Mouse (Mus musculus) megakaryocyte, embryonic 14.5 days (primary cell): ENCODE results near the gene Inhbc. TPM values are rescaled to one million over a fixed set of nuclear protein-coding genes. Genes with fewer than 3 reads are reported as not detected.

Source experiments
- H3K27me3 ChIP-seq: replicated peaks from 2 replicates; pipeline ENCODE3; 2012; ENCODE audit warnings: inconsistent platforms
- H3K36me3 ChIP-seq: replicated peaks from 2 replicates; pipeline ENCODE3; 2012; ENCODE audit warnings: low read length, inconsistent platforms, mixed read lengths
- H3K4me1 ChIP-seq: 2 replicates; pipeline ENCODE4 v1.6.1; 2012; ENCODE audit warnings: inconsistent platforms
- H3K4me3 ChIP-seq: replicated peaks from 2 replicates; pipeline ENCODE3; 2012; ENCODE audit warnings: moderate library complexity, mild to moderate bottlenecking, inconsistent platforms
- H3K9me3 ChIP-seq: 2 replicates; pipeline ENCODE4 v1.6.1; 2012; ENCODE audit warnings: inconsistent platforms
- FLI1 ChIP-seq: IDR thresholded peaks from 2 replicates; pipeline ENCODE4 v1.6.1; 2012; ENCODE audit warnings: low read length, inconsistent platforms, mixed read lengths
- GATA1 ChIP-seq: IDR thresholded peaks from 3 replicates; pipeline ENCODE4 v1.6.1; 2012; ENCODE audit warnings: mixed read lengths, low read length, inconsistent platforms, borderline replicate concordance
- polyA plus RNA-seq: library from polyadenylated mRNA; stranded (reverse); fragments of >175 nt; gene quantifications from 2 replicates; pipeline ENCODE4 v1.2.3, GENCODE M21; 2012; ENCODE audit warnings: low replicate concordance; ENCODE audit not compliant: insufficient read depth

The Inhbc gene
- polyA plus RNA-seq, 1 experiment, result not detected

GRCm38 (mm10) chr10:127353909-127354895 is 16.0 kb downstream of the Inhbc start, which contains the start of gene Inhbe:
Gene Inhbe, minus strand, starts transcription at chr10:127354411.
- Histone ChIP-seq H3K27me3 (peaks cover 67% of the 10 kb centered on the region), H3K36me3 (no peaks in the 10 kb centered on the region), H3K9me3 (no peaks in the 10 kb centered on the region), H3K4me3 (peak within 1 kb of the TSS; percentile 82), H3K4me1 (peaks cover 32% of the 10 kb centered on the region)
- TF ChIP-seq GATA1, result no peak
- TF ChIP-seq FLI1, result no peak

GRCm38 (mm10) chr10:127352766-127353165 is 17.5 kb downstream of the Inhbc start:
- TF ChIP-seq FLI1, result no peak
- no peak for TF ChIP-seq GATA1
- H3K4me3 ChIP-seq, result peak overlapping the region; percentile 43
- H3K9me3 ChIP-seq, result no peaks in the 10 kb centered on the region; the same call in 1 of the 2 replicates
- peaks cover 64% of the 10 kb centered on the region for H3K27me3 ChIP-seq
- H3K4me1 ChIP-seq, result peaks cover 27% of the 10 kb centered on the region
- no peaks in the 10 kb centered on the region for H3K36me3 ChIP-seq

- Histone ChIP-seq H3K4me1 (peaks cover 26% of the 10 kb centered on the region), H3K27me3 (peaks cover 58% of the 10 kb centered on the region), H3K4me3 (no peak overlapping the region), H3K9me3 (no peaks in the 10 kb centered on the region; the same call in 1 of the 2 replicates), H3K36me3 (no peaks in the 10 kb centered on the region)
- TF ChIP-seq FLI1 (no peak), GATA1 (no peak)
These were observed 18.0 kb downstream of the Inhbc start for GRCm38 (mm10) chr10:127352187-127352586.

- Histone ChIP-seq H3K9me3 (no peaks in the 10 kb centered on the region; the same call in 1 of the 2 replicates), H3K4me3 (no peak overlapping the region), H3K27me3 (peaks cover 54% of the 10 kb centered on the region), H3K36me3 (no peaks in the 10 kb centered on the region), H3K4me1 (peaks cover 26% of the 10 kb centered on the region)
- no peak for TF ChIP-seq GATA1
- no peak for TF ChIP-seq FLI1
These were observed 18.5 kb downstream of the Inhbc start for GRCm38 (mm10) chr10:127351719-127352118.

GRCm38 (mm10) chr10:127351285-127351595 is 19.0 kb downstream of the Inhbc start:
- Histone ChIP-seq H3K9me3 (peaks cover 2% of the 10 kb centered on the region), H3K36me3 (no peaks in the 10 kb centered on the region), H3K4me1 (peaks cover 26% of the 10 kb centered on the region), H3K27me3 (peaks cover 50% of the 10 kb centered on the region), H3K4me3 (no peak overlapping the region)
- TF ChIP-seq GATA1 (no peak), FLI1 (no peak)

- H3K27me3 ChIP-seq, result peaks cover 47% of the 10 kb centered on the region
- no peak for TF ChIP-seq FLI1
- no peak for TF ChIP-seq GATA1
- peak overlapping the region; percentile 87 for H3K4me3 ChIP-seq
- H3K9me3 ChIP-seq, result peaks cover 7% of the 10 kb centered on the region
- H3K36me3 ChIP-seq, result no peaks in the 10 kb centered on the region
- H3K4me1 ChIP-seq, result peaks cover 26% of the 10 kb centered on the region
These were observed 19.5 kb downstream of the Inhbc start for GRCm38 (mm10) chr10:127350594-127351284.

- no peak overlapping the region for H3K4me3 ChIP-seq
- peaks cover 16% of the 10 kb centered on the region for H3K9me3 ChIP-seq
- no peaks in the 10 kb centered on the region for H3K36me3 ChIP-seq
- peaks cover 26% of the 10 kb centered on the region for H3K4me1 ChIP-seq
- peaks cover 46% of the 10 kb centered on the region for H3K27me3 ChIP-seq
- TF ChIP-seq FLI1 (no peak), GATA1 (no peak)
These were observed 20.4 kb downstream of the Inhbc start for GRCm38 (mm10) chr10:127349810-127350209.

- peaks cover 18% of the 10 kb centered on the region for H3K4me1 ChIP-seq
- H3K36me3 ChIP-seq, result no peaks in the 10 kb centered on the region
- H3K9me3 ChIP-seq, result peaks cover 21% of the 10 kb centered on the region
- H3K27me3 ChIP-seq, result peaks cover 41% of the 10 kb centered on the region
- no peak for TF ChIP-seq GATA1
- no peak for TF ChIP-seq FLI1
- H3K4me3 ChIP-seq, result no peak overlapping the region
These were observed 21.3 kb downstream of the Inhbc start for GRCm38 (mm10) chr10:127348957-127349356.

GRCm38 (mm10) chr10:127346173-127346572 is 24.1 kb downstream of the Inhbc start:
- Histone ChIP-seq H3K9me3 (peaks cover 21% of the 10 kb centered on the region), H3K4me3 (no peak overlapping the region), H3K27me3 (peaks cover 26% of the 10 kb centered on the region), H3K4me1 (peaks cover 26% of the 10 kb centered on the region), H3K36me3 (no peaks in the 10 kb centered on the region)
- TF ChIP-seq FLI1 (no peak), GATA1 (no peak)
